Mouse (Mus musculus) layer of hippocampus, postnatal 10 days (tissue): ENCODE results near the gene Tuba1c. TPM values are rescaled to one million over a fixed set of nuclear protein-coding genes. Genes with fewer than 3 reads are reported as not detected.

Experiments used
- microRNA-seq, 2 experiments: library from miRNA; unstranded; fragments of <30 nt; microRNA quantifications; one replicate each; pipeline ENCODE4 v1.2.0; 2021
- total RNA-seq, 2 experiments: library from RNA; stranded (reverse); gene quantifications; 2 replicates each; pipeline ENCODE4 v1.2.3; 2021

Gene Tuba1c
- total RNA-seq, 2 experiments from 2014 or later = 234 TPM

Small RNA genes within 50 kb of the gene (microRNA-seq; reads per million reads assigned to microRNA genes)
- 0 to 1.4 reads per million in 2 experiments for gene Mir6960

Other genes starting within 250 kb of the Tuba1c start
- gene Wnt1, start 240.0 kb upstream of the Tuba1c start, total RNA-seq = not detected
- gene Ddn, start 220.4 kb upstream of the Tuba1c start, total RNA-seq = 100 to 1,000 TPM; 401 to 403 TPM
- gene Prkag1, start 198.4 kb upstream of the Tuba1c start, total RNA-seq = 10 to 100 TPM; 39.3 to 41.0 TPM
- 10 to 100 TPM; 71.4 to 77.3 TPM for gene Kmt2d, start 158.7 kb upstream of the Tuba1c start, total RNA-seq
- gene Rhebl1, start 135.4 kb upstream of the Tuba1c start, total RNA-seq = 10 to 100 TPM in 1 of 2 experiments, 1 to 10 TPM in 1; 8.8 to 13.0 TPM
- gene Dhh, start 131.4 kb upstream of the Tuba1c start, total RNA-seq = under 1 TPM; 0.36 to 0.57 TPM
- 10 to 100 TPM; 17.2 to 27.3 TPM for gene Lmbr1l, start 111.7 kb upstream of the Tuba1c start, total RNA-seq
- gene Tuba1b, start 95.3 kb upstream of the Tuba1c start, total RNA-seq = 100 to 1,000 TPM; 931 to 937 TPM
- not detected for gene Gm49450, start 76.3 kb upstream of the Tuba1c start, total RNA-seq
- 1,000 to 10,000 TPM; 3,808 to 4,015 TPM for gene Tuba1a, start 76.2 kb upstream of the Tuba1c start, total RNA-seq
- 10 to 100 TPM in 1 of 2 experiments, 1 to 10 TPM in 1; 9.1 to 13.2 TPM for gene Prph, start 25.3 kb downstream of the Tuba1c start, total RNA-seq
- gene Troap, start 44.7 kb downstream of the Tuba1c start, total RNA-seq = 1 to 10 TPM; 1.4 to 1.7 TPM
- gene C1ql4, start 57.9 kb downstream of the Tuba1c start, total RNA-seq = under 1 TPM in 1 of 2 experiments, not detected in 1; 0.25 TPM
- 1 to 10 TPM in 1 of 2 experiments, under 1 TPM in 1; 0.39 to 1.1 TPM for gene Dnajc22, start 63.3 kb downstream of the Tuba1c start, total RNA-seq
- 10 to 100 TPM; 32.3 to 35.1 TPM for gene Spats2, start 96.0 kb downstream of the Tuba1c start, total RNA-seq
- gene Kcnh3, start 195.0 kb downstream of the Tuba1c start, total RNA-seq = 100 to 1,000 TPM in 1 of 2 experiments, 10 to 100 TPM in 1; 91.5 to 105 TPM
- 100 to 1,000 TPM in 1 of 2 experiments, 10 to 100 TPM in 1; 96.8 to 100 TPM for gene Mcrs1, start 222.1 kb downstream of the Tuba1c start, total RNA-seq